Mouse (Mus musculus): ENCODE data around the gene Rpl10-ps3.

Gene Rpl10-ps3

DNA sequence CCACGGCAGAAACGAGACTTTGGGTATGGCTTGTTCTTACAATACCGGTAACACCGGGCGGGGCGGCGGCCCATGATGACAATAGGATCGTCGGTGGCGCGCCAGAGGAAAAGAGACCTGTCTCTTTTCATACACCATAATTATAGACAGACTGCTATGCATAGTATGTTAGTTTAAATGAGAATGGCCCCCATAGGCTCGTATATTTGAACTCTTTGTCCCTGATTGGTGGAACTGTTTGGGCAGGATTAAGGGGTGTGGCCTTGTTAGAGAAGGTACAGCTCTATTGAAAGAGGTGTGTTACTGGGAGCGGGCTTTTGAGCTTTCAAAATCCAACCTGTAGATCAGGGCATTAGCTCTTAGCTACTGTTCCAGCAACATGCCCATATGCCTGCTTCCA, at the start of gene Rpl10-ps3:
Rpl10-ps3 (minus strand) TSS at position 101 of the 400 bp plus-strand sequence.
- DNase-seq (ENCODE audit: low read depth, low spot score): no peak

- DNase-seq (ENCODE audit: low read depth, low spot score): no peak
These were observed 30.8 kb upstream of the Rpl10-ps3 start for GRCm38 (mm10) chr9:50375598-50375997.

- no peak for DNase-seq (ENCODE audit: low read depth, low spot score)
These were observed 29.9 kb upstream of the Rpl10-ps3 start for GRCm38 (mm10) chr9:50374666-50375065.

GRCm38 (mm10) chr9:50368551-50369297, 24.0 kb upstream of the Rpl10-ps3 start:
- DNase-seq (ENCODE audit: low read depth, low spot score): no peak

DNA sequence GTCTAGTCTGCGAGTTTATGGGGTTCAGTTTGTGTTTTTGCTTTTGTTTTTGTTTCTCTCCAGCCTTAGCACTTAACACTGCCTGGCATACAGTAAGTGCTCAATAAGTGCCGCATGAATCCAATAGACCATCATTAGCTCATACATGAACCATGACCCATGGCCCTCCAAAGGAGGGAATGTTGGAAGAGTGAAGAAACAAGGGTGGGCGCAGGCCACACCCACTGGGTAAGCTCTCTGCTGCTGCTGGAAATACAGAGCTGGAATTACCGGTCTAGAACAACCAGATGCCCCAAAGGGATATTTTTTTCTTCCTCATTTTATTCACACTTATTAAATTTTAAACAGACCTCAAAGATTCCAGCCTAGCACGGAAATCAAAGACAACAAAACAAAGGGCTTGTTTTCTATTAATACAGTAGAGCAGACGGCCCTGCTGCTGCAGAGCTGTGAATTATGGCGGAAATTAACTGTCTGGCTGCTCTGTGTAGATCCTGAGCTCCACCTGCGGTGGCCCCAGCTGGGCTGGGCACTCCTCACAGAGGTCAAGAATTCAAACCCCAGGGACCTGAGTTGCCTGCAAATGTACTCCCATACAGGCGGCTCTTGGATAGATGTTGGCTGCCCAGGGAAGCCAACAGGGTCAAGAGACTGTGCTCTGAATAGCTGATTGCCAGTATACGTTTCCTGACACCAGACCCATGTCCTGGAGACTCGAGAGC, 20.5 kb upstream of the Rpl10-ps3 start:
- DNase-seq (ENCODE audit: low read depth, low spot score): no peak

GRCm38 (mm10) chr9:50363962-50364361, 19.2 kb upstream of the Rpl10-ps3 start:
- DNase-seq (ENCODE audit: low read depth, low spot score): no peak

DNA sequence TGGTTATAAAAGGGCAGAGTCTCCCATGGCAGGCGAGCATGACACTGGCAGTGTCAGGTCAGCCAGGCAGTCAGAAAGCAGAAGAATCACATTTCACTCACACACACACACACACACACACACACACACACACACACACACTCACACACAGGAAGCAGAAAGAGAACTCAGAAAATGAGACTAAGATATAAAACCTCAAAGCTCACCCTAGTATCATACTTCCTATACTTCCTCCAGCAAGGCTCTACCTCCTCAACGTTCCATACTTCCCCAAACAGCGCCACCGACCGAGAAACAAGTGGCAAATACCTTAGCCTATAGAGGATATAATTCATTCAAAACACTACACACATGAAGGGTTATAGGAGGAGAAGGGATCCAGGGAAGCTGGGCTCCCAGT, 18.5 kb upstream of the Rpl10-ps3 start:
- DNase-seq (ENCODE audit: low read depth, low spot score): no peak

DNA sequence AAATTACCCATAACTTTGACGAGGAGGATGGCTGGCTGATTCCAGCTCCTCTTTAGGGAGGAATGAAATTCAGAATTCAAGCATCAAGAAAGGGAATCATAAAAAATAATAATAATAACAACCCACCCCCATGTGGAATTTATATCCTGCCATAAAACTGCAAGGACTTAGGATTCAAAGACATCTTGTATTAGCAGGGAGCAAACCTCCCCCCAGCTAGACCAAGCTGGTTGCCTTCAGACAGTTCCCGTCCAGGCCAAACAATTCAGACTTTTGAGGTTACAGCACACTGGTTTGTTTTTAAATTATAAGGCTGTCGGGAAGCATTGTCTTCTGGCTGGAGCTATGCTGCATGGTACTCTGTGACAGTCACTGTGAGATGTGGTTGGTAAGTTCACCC, 17.8 kb upstream of the Rpl10-ps3 start:
- no peak for DNase-seq (ENCODE audit: low read depth, low spot score)

GRCm38 (mm10) chr9:50360370-50360769, 15.6 kb upstream of the Rpl10-ps3 start:
- DNase-seq (ENCODE audit: low read depth, low spot score): no peak

- DNase-seq (ENCODE audit: low read depth, low spot score): no peak
These were observed 12.6 kb upstream of the Rpl10-ps3 start for GRCm38 (mm10) chr9:50357331-50357730.

- no peak for DNase-seq (ENCODE audit: low read depth, low spot score)
These were observed 7.0 kb upstream of the Rpl10-ps3 start for GRCm38 (mm10) chr9:50351746-50352145.

- no peak for DNase-seq (ENCODE audit: low read depth, low spot score)
These were observed 5.8 kb upstream of the Rpl10-ps3 start for GRCm38 (mm10) chr9:50350571-50350970.

- DNase-seq (ENCODE audit: low read depth, low spot score): no peak
These were observed 4.4 kb upstream of the Rpl10-ps3 start for GRCm38 (mm10) chr9:50349156-50349555.

GRCm38 (mm10) chr9:50348256-50348655, 3.5 kb upstream of the Rpl10-ps3 start:
- no peak for DNase-seq (ENCODE audit: low read depth, low spot score)

- DNase-seq (ENCODE audit: low read depth, low spot score): no peak
These were observed 9.0 kb downstream of the Rpl10-ps3 start for GRCm38 (mm10) chr9:50335539-50336325.

DNA sequence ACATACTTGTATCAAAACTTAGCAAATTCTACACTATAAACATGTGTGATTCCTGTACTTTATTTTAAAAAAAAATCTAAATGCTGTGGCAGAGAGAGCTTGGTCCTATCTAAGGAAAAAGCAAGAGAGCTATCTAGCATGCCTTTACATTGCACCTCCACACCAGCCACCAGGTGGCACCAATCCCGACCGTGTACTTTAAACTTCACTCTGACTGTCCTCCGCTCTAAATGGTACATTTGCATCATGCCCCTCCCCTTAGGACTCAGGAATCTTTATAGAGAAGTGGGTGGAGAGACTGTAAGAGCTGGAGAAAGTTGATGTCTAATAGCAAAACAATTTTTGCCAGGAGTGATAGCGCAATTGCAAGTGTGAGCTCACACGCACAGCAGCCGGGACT, 11.4 kb downstream of the Rpl10-ps3 start:
- peak; percentile 69 for DNase-seq (ENCODE audit: low read depth, low spot score)

DNA sequence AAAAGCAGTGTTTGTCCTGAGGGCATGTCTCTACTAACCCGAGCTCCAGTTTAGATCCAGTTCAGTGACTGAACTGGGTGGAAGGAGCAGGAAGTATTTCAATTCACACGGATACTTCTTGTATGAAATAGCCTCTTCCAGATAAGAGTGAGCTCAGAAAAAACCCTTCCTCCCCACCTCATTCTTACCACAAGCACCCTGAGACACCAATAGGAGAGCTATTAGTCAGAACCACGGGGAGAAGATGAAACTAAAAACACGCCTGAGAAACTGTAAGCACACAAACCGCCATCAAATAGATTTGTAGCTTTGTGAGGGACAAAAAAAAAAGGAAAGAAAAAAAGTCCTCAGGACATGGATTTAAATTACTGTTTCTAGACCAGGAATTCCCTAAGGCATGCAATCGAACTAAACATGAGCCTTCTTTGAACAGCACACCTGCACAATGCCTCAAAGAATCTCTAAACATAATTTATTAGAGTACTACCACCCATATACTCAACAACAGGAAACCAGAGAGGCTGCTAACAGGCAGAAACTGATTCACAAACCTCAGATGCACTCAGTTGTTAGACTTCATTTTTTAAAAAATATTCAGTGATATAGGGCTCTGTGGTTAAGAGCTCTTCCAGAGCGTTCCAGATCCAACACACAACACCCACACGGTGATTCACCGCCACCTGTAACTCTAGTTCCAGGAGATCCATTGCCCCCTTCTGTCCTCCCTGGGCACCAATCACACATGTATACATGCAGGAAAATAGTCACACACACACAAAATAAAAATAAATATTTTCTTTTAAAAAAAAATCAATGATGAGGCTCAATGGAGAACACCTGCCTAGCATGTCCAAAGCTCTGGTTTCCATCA, 20.2 kb downstream of the Rpl10-ps3 start:
- no peak for DNase-seq (ENCODE audit: low read depth, low spot score)

- DNase-seq (ENCODE audit: low read depth, low spot score): no peak
These were observed 24.0 kb downstream of the Rpl10-ps3 start for GRCm38 (mm10) chr9:50320729-50321128.

GRCm38 (mm10) chr9:50319506-50319905, 25.3 kb downstream of the Rpl10-ps3 start:
- no peak for DNase-seq (ENCODE audit: low read depth, low spot score)

- no peak for DNase-seq (ENCODE audit: low read depth, low spot score)
These were observed 27.5 kb downstream of the Rpl10-ps3 start for GRCm38 (mm10) chr9:50317299-50317698.

- no peak for DNase-seq (ENCODE audit: low read depth, low spot score)
These were observed 29.1 kb downstream of the Rpl10-ps3 start for GRCm38 (mm10) chr9:50315650-50316049.
